Mouse (Mus musculus) heart, embryonic 10.5 days (tissue): ENCODE measurements around the gene Ndnf. TPM values are rescaled to one million over a fixed set of nuclear protein-coding genes. Genes with fewer than 3 reads are reported as not detected.
A peak's percentile ranks its signal among the peaks of the same experiment; 100 is the strongest.

Source experiments
- DNase-seq: peaks from one replicate; pipeline ENCODE4 v3.0.0-alpha.2; 2017; ENCODE audit warnings: low spot score
- H3K27ac ChIP-seq: fragments of 300-500 bp; sonication (generic); 2 replicates; pipeline ENCODE4 v1.5.1; 2016; ENCODE audit warnings: mild to moderate bottlenecking
- H3K27me3 ChIP-seq: fragments of 300-500 bp; sonication (generic); 2 replicates; pipeline ENCODE4 v1.6.1; 2016; ENCODE audit warnings: mild to moderate bottlenecking; ENCODE audit not compliant: poor library complexity, insufficient read depth, severe bottlenecking
- H3K36me3 ChIP-seq: fragments of 300-500 bp; sonication (generic); 2 replicates; pipeline ENCODE4 v1.6.1; 2016; ENCODE audit warnings: mild to moderate bottlenecking, moderate library complexity
- H3K4me1 ChIP-seq: fragments of 300-500 bp; sonication (generic); 2 replicates; pipeline ENCODE4 v1.6.1; 2016; ENCODE audit warnings: mild to moderate bottlenecking
- H3K4me3 ChIP-seq: fragments of 300-500 bp; sonication (generic); 2 replicates; pipeline ENCODE4 v1.5.1; 2016; ENCODE audit warnings: mild to moderate bottlenecking, moderate library complexity
- H3K9me3 ChIP-seq: fragments of 300-500 bp; sonication (generic); 2 replicates; pipeline ENCODE4 v1.6.1; 2016; ENCODE audit warnings: mild to moderate bottlenecking, moderate library complexity
- WGBS: fragments of 180-500 bp; shearing (Covaris S2); methylation state at CpG from one replicate; pipeline ENCODE4 v1.1.7; 2016; 5-methylcytosine and 5-hydroxymethylcytosine counted together
- polyA plus RNA-seq: library from polyadenylated mRNA; unstranded; fragments of >200 nt; fragmentation: Nextera tagmentation; extraction: Ambion mirVana; gene quantifications from 2 replicates; pipeline ENCODE4 v1.2.1, GENCODE M21; 2016

The Ndnf gene
- polyA plus RNA-seq: 4.1 and 8.9 TPM in 2 replicates

DNA sequence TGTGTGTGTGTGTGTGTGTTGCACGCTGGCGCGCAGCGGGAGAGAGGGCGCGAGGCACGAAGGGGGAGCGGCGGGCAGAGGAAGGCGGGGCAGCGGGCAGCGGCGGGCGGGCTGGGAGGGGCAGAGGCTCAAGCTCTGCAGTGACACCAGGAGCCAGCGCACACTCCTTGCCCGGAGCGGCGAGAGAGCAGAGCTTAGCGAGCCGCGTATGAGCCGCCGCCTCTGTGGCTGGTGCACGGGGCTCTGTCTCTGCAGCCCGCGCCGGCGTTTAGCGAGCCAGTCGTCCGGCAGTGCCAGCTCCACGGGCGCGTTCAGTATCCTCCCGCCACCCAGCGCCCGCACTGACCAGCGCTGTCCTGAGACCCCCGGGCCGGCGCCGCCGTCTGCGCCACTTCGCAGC lies at the start of gene Ndnf:
Gene Ndnf, plus strand, starts transcription at position 140 of the 400 bp plus-strand sequence.
- H3K4me1 ChIP-seq: peaks cover 9% of the 10 kb centered on the region
- peak within 1 kb of the TSS; percentile 73 for H3K4me3 ChIP-seq
- no peaks in the 10 kb centered on the region for H3K9me3 ChIP-seq
- DNase-seq: peak; percentile 85
- WGBS: 0% methylated on average over 31 of the region's 45 CpGs
- peak within 1 kb of the TSS; percentile 84 for H3K27ac ChIP-seq
- peaks cover 14% of the 10 kb centered on the region for H3K27me3 ChIP-seq
- no peaks in the 10 kb centered on the region for H3K36me3 ChIP-seq

DNA sequence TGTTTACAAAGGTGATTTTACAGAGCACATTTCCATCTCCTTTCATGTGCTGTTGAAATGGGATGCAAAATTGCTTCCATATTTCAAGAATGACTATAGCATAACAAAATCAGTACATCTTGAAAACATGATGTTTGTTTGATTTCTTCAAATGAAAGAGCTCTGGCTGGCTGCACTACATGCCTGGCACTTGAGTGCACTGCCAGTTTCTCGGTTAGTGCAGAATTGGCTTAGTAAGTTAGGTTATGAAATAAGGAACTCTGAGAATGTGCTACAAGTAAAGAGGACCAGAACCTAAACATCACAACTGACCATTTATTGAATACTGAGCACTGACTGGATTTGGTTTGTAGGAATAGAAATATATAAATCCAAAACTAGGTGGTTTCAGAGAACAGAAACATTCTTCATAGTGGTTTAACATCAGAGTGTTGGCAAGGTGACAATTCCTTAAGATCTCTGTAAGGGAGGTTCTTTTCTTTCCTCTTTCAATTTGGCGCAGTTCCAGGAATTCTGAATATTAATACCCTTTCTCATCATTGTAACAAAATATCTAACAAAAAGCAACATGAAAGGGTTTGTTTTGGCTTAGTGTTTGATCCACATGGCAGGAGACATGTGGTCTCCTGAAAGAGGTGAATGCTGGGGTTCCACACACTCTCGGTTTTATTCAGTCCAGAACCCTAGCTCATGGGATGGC lies 48.2 kb upstream of the Ndnf start:
- H3K4me3 ChIP-seq: no peak overlapping the region
- no peaks in the 10 kb centered on the region for H3K9me3 ChIP-seq
- H3K27me3 ChIP-seq: no peaks in the 10 kb centered on the region
- H3K36me3 ChIP-seq: no peaks in the 10 kb centered on the region
- 84% methylated on average over 3 of the region's 3 CpGs for WGBS
- DNase-seq: no peak
- H3K4me1 ChIP-seq: no peaks in the 10 kb centered on the region
- H3K27ac ChIP-seq: no peak overlapping the region

DNA sequence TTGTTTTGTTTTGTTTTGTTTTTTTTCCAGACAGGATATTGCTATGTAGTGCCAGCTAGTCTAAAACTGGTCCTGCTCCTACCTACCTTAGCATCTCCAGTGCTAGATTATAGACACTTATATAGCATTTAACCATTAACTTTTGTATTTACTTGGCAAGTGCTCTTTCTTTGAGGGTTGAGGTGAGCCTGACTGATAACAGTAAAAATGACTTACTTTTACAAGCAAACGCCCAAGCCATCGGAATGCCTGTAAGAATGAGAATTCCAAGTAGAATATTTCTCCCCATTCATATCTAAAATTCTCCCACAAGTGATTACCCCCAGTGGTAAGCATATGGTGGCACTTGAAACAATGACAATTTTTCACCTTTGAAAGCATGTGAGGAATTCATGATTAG lies 40.8 kb upstream of the Ndnf start:
- H3K9me3 ChIP-seq: 0 out of 2 replicates have a peak, but pooled peaks cover 2% of the 10 kb centered on the region
- no peak overlapping the region for H3K4me3 ChIP-seq
- DNase-seq: no peak
- no peaks in the 10 kb centered on the region for H3K36me3 ChIP-seq
- WGBS: 78% methylated on average over 2 of the region's 2 CpGs
- H3K27ac ChIP-seq: no peak overlapping the region
- H3K4me1 ChIP-seq: no peaks in the 10 kb centered on the region
- no peaks in the 10 kb centered on the region for H3K27me3 ChIP-seq

DNA sequence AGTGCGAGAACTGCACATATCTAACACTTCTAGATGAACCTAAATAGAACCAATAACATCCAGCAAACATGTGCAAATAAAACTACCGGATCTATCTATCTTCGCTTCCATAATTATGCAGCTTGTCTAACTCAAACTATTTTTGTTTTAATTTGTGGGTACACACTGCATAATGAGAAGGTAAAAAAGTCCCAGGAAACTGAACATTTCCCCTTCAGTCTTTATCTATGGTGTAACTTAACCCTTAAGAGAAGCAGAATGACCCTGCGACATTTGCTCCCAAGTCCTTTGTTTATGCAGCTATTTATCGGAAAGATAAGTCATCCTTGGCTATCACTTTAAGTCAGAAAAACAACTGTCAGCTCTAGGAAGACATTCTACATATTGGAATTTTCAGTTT lies 39.2 kb upstream of the Ndnf start:
- DNase-seq: no peak
- 64% methylated on average over 5 of the region's 5 CpGs for WGBS

DNA sequence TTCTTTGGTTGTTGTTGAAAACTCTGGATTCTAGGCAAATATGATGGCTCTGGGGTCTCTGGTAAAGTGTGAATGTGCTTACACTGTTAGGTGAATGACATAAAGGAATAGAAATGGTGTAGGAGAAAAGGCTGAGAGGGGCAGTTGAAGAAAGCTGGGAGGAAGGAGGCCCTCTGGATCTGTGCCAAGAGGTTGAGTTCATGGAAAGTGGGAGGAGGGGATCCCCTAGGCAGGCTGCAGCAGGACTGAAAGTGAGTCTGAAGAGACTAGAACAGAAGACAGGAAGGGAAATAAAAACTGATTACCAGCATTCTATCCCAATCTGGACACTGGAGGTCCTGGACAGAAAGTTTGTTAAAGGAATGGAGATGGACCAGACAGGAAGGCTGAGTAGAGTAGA lies 29.0 kb upstream of the Ndnf start:
- Histone ChIP-seq H3K27me3 (no peaks in the 10 kb centered on the region), H3K36me3 (no peaks in the 10 kb centered on the region)

More for the DNA sequence above, 39.2 kb upstream of the Ndnf start:
- no peaks in the 10 kb centered on the region for H3K4me1 ChIP-seq
- H3K9me3 ChIP-seq: 0 out of 2 replicates have a peak, but pooled peaks cover 2% of the 10 kb centered on the region
- no peak overlapping the region for H3K4me3 ChIP-seq
- no peaks in the 10 kb centered on the region for H3K27me3 ChIP-seq
- H3K27ac ChIP-seq: no peak overlapping the region
- no peaks in the 10 kb centered on the region for H3K36me3 ChIP-seq

DNA sequence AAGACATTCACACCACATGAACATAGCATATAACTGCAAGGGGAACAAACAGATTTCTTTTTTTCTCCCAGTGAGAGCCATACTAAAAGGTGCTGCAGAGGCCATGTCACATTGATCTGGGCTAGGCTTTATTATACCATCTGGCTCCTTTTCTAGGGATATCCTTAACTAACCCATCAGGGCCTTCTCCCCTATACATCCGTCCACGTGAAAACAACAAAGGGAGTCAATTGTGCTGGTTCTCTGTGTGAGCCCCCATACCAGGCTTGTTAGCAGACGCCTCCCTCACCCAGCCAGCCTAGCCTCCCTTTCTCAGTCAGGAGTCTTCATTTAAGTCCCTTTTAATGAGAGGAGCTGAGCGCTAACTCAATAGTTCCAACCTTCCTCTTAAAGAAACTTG lies 27.3 kb upstream of the Ndnf start:
- H3K27me3 ChIP-seq: no peaks in the 10 kb centered on the region
- DNase-seq: no peak
- H3K4me3 ChIP-seq: no peak overlapping the region
- 47% methylated on average over 4 of the region's 4 CpGs for WGBS
- H3K36me3 ChIP-seq: no peaks in the 10 kb centered on the region
- H3K9me3 ChIP-seq: no peaks in the 10 kb centered on the region
- no peaks in the 10 kb centered on the region for H3K4me1 ChIP-seq
- H3K27ac ChIP-seq: no peak overlapping the region

More for the DNA sequence above, 29.0 kb upstream of the Ndnf start:
- H3K9me3 ChIP-seq: no peaks in the 10 kb centered on the region; the same call in 1 of the 2 replicates
- H3K4me1 ChIP-seq: no peaks in the 10 kb centered on the region
- no peak overlapping the region for H3K4me3 ChIP-seq
- no peak overlapping the region for H3K27ac ChIP-seq
- DNase-seq: no peak

DNA sequence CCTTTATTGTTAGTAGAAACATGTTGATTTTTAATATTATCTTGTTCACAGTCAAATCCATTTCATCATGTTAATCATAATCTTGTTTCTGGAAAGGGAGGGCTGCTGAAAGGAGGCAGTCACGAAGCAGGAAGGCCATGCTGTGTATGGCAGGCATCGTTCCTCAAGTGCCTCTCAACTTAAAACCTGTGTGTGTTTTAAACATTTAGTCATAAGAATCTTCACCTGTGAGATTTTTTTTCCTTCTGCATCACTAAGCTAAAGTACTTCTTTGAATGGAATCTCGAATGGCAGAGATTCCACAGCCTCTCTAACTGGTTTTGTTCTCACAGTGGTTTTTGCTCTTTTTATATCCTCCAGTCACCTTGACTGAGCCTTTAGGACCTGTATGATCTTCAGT lies 25.0 kb upstream of the Ndnf start:
- H3K4me1 ChIP-seq: no peaks in the 10 kb centered on the region
- H3K27ac ChIP-seq: no peak overlapping the region
- no peaks in the 10 kb centered on the region for H3K27me3 ChIP-seq
- 77% methylated on average over 3 of the region's 3 CpGs for WGBS
- no peaks in the 10 kb centered on the region for H3K36me3 ChIP-seq
- no peaks in the 10 kb centered on the region for H3K9me3 ChIP-seq
- no peak overlapping the region for H3K4me3 ChIP-seq
- DNase-seq: no peak

DNA sequence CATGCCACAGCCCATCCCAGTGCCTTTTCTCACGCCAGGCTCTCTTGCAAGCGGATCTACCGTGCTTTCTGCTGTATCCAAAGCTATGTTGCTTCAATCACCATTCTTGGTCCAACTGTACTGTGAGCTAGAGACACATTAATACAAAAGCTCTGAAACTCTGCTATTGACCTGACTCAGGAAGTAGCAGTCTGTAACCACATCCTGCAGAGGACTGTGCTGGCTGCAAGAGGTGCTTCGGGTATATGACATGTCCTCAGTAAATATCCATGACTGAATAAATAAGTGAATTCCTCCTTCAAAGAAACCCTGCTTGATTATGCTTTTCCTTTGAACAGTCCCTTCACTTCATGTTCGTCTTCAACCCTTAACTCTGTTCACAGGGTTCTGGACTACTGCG lies 23.7 kb upstream of the Ndnf start:
- DNase-seq: no peak
- Histone ChIP-seq H3K9me3 (no peaks in the 10 kb centered on the region), H3K4me1 (no peaks in the 10 kb centered on the region), H3K4me3 (no peak overlapping the region), H3K36me3 (no peaks in the 10 kb centered on the region), H3K27ac (no peak overlapping the region), H3K27me3 (no peaks in the 10 kb centered on the region)
- 84% methylated on average over 6 of the region's 6 CpGs for WGBS

GRCm38 (mm10) chr6:65651376-65651775 lies 20.0 kb upstream of the Ndnf start:
- H3K27ac ChIP-seq: no peak overlapping the region
- no peak for DNase-seq

DNA sequence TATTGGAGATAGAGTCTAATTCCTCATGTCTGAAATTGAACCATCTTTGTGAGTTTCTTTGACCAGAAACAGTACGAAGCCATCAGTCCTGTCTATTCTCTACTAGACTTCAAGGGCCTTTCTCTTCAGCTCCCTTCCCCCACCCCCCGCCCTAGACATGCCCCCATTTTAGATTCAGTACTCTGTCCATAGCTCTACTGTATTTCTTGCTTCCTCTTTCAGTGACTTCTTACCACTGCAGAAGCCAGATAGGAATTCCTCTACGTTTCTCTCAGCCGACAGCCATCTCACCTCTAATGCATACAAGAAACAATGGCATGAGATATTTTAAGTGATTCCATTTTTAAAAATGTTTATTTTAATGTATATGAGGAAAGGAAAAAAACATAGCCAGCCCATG lies 10.1 kb upstream of the Ndnf start:
- Histone ChIP-seq H3K9me3 (no peaks in the 10 kb centered on the region), H3K36me3 (no peaks in the 10 kb centered on the region), H3K4me3 (no peak overlapping the region), H3K27me3 (no peaks in the 10 kb centered on the region), H3K4me1 (no peaks in the 10 kb centered on the region; the same call in 1 of the 2 replicates), H3K27ac (no peak overlapping the region)
- no peak for DNase-seq
- 69% methylated on average over 4 of the region's 4 CpGs for WGBS

More at GRCm38 (mm10) chr6:65651376-65651775, 20.0 kb upstream of the Ndnf start:
- Histone ChIP-seq H3K27me3 (no peaks in the 10 kb centered on the region), H3K9me3 (no peaks in the 10 kb centered on the region), H3K4me3 (no peak overlapping the region), H3K36me3 (no peaks in the 10 kb centered on the region), H3K4me1 (no peaks in the 10 kb centered on the region)
- WGBS: 55% methylated on average over 4 of the region's 4 CpGs

- Histone ChIP-seq H3K27me3 (no peaks in the 10 kb centered on the region), H3K27ac (no peak overlapping the region), H3K4me3 (no peak overlapping the region), H3K4me1 (no peaks in the 10 kb centered on the region; the same call in 1 of the 2 replicates), H3K9me3 (no peaks in the 10 kb centered on the region), H3K36me3 (no peaks in the 10 kb centered on the region)
- DNase-seq: no peak
- 59% methylated on average over 2 of the region's 2 CpGs for WGBS
Measured at GRCm38 (mm10) chr6:65662050-65662449, 9.3 kb upstream of the Ndnf start.

DNA sequence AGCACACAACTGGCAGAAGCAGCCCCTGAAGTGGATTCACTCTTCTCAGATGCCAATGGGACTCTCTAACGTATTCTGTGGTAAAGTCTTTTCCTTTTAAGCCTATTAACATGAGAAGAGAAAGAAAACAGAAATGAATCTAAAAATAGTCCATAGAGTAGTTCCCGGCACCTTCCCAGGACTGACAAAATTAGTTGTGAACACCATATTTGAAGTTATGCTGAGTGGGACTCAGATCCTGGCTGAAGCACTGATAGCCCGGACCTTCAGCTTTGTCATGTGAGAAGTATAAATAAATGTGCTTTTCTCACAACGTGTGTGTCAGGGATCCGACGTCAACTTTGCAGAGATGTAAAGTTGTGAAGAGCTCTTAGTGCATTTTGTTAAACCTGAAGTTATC lies 7.4 kb upstream of the Ndnf start:
- Histone ChIP-seq H3K27ac (no peak overlapping the region), H3K27me3 (no peaks in the 10 kb centered on the region), H3K4me1 (no peaks in the 10 kb centered on the region; the same call in 1 of the 2 replicates), H3K9me3 (no peaks in the 10 kb centered on the region), H3K4me3 (no peak overlapping the region), H3K36me3 (no peaks in the 10 kb centered on the region)
- WGBS: 49% methylated on average over 6 of the region's 6 CpGs
- DNase-seq: no peak

- peaks cover 5% of the 10 kb centered on the region for H3K27me3 ChIP-seq
- H3K27ac ChIP-seq: no peak overlapping the region
- no peak for DNase-seq
- no peaks in the 10 kb centered on the region for H3K36me3 ChIP-seq
- H3K4me1 ChIP-seq: peaks cover 4% of the 10 kb centered on the region; the same call in 1 of the 2 replicates
- WGBS: 83% methylated on average over 3 of the region's 3 CpGs
- H3K9me3 ChIP-seq: no peaks in the 10 kb centered on the region
- no peak overlapping the region for H3K4me3 ChIP-seq
Measured at GRCm38 (mm10) chr6:65666295-65666694, 5.1 kb upstream of the Ndnf start.

- Histone ChIP-seq H3K27me3 (peaks cover 14% of the 10 kb centered on the region), H3K4me1 (peaks cover 9% of the 10 kb centered on the region), H3K27ac (no peak overlapping the region), H3K9me3 (no peaks in the 10 kb centered on the region), H3K4me3 (no peak overlapping the region), H3K36me3 (no peaks in the 10 kb centered on the region)
- 57% methylated on average over 2 of the region's 2 CpGs for WGBS
- no peak for DNase-seq
Measured at GRCm38 (mm10) chr6:65669971-65670370, 1.4 kb upstream of the Ndnf start.
